Mouse (Mus musculus) liver, postnatal 0 days (tissue): ENCODE results near the gene AC109138.7. TPM values are rescaled to one million over a fixed set of nuclear protein-coding genes. Genes with fewer than 3 reads are reported as not detected.

Source experiments
- ATAC-seq: fragments of 200-750 bp; cut with Nextera tagmentation; 2 replicates; pipeline ENCODE4 v1.8.0; 2017; ENCODE audit warnings: mild to moderate bottlenecking, moderate library complexity
- DNase-seq: peaks from one replicate; pipeline ENCODE4 v3.0.0-alpha.2; 2016
- H3K27ac ChIP-seq: fragments of 300-500 bp; sonication (generic); 2 replicates; pipeline ENCODE4 v1.5.1; 2014; ENCODE audit warnings: antibody characterized with exemption, moderate library complexity, mild to moderate bottlenecking, low read depth
- H3K27me3 ChIP-seq: fragments of 300-500 bp; sonication (generic); 2 replicates; pipeline ENCODE4 v1.6.1; 2014; ENCODE audit warnings: low read length, control low read depth, mixed read lengths; ENCODE audit not compliant: insufficient read depth
- H3K36me3 ChIP-seq: fragments of 300-500 bp; sonication (generic); replicated peaks from 2 replicates; pipeline ENCODE4 v1.6.1; 2014; ENCODE audit warnings: mild to moderate bottlenecking, control low read depth, low read length, moderate library complexity, mixed read lengths; ENCODE audit not compliant: insufficient read depth
- H3K4me1 ChIP-seq: fragments of 300-500 bp; sonication (generic); 2 replicates; pipeline ENCODE4 v1.6.1; 2014; ENCODE audit warnings: antibody characterized with exemption, mild to moderate bottlenecking, control low read depth; ENCODE audit not compliant: insufficient read depth
- H3K4me2 ChIP-seq: fragments of 300-500 bp; sonication (generic); 2 replicates; pipeline ENCODE4 v1.6.1; 2014; ENCODE audit warnings: low read depth, mild to moderate bottlenecking, low read length, moderate library complexity, mixed read lengths
- H3K4me3 ChIP-seq: fragments of 300-500 bp; sonication (generic); 2 replicates; pipeline ENCODE4 v1.5.1; 2014; ENCODE audit warnings: low read depth, low read length
- H3K9ac ChIP-seq: fragments of 300-500 bp; sonication (generic); replicated peaks from 2 replicates; pipeline ENCODE4 v1.6.1; 2014; ENCODE audit warnings: mild to moderate bottlenecking, moderate library complexity
- H3K9me3 ChIP-seq: fragments of 300-500 bp; sonication (generic); 2 replicates; pipeline ENCODE4 v1.6.1; 2016; ENCODE audit warnings: mild to moderate bottlenecking, control low read depth, low read length, mixed read lengths
- CTCF ChIP-seq: sonication (generic); IDR thresholded peaks from 2 replicates; pipeline ENCODE4 v1.5.1; 2016; ENCODE audit warnings: antibody characterized with exemption, low read depth
- EP300 ChIP-seq: IDR thresholded peaks from 2 replicates; pipeline ENCODE4 v1.6.1; 2016; ENCODE audit warnings: antibody characterized with exemption, low read depth, mild to moderate bottlenecking
- WGBS: fragments of 180-500 bp; shearing (Covaris S2); extraction: QIAGEN DNeasy Blood & Tissue Kit; methylation state at CpG from one replicate; pipeline ENCODE4 v1.1.7; 2014; ENCODE audit not compliant: insufficient replicate concordance; 5-methylcytosine and 5-hydroxymethylcytosine counted together
- polyA plus RNA-seq: library from polyadenylated mRNA; unstranded; fragments of >200 nt; fragmentation: Nextera tagmentation; extraction: Ambion mirVana; gene quantifications from 2 replicates; pipeline ENCODE4 v1.2.1, GENCODE M21; 2015

The AC109138.7 gene
- polyA plus RNA-seq, 1 experiment from 2014 or later, result not detected

- Histone ChIP-seq H3K27ac (peak overlapping the region; percentile 89), H3K4me2 (peak overlapping the region; percentile 85), H3K9me3 (no peaks in the 10 kb centered on the region), H3K4me1 (peaks cover 37% of the 10 kb centered on the region), H3K4me3 (peak overlapping the region; percentile 88), H3K9ac (peak overlapping the region; percentile 93), H3K27me3 (no peaks in the 10 kb centered on the region), H3K36me3 (peaks cover 42% of the 10 kb centered on the region)
- 1% methylated on average over 35 of the region's 52 CpGs for WGBS
- DNase-seq, result no peak
- TF ChIP-seq EP300 (no peak), CTCF (no peak)
- peak; percentile 53 for ATAC-seq
Observed at GRCm38 (mm10) chr19:4192251-4192985, 21.7 kb upstream of the AC109138.7 start.

GRCm38 (mm10) chr19:4193129-4193528 lies 21.0 kb upstream of the AC109138.7 start:
- Histone ChIP-seq H3K9me3 (no peaks in the 10 kb centered on the region), H3K4me1 (peaks cover 42% of the 10 kb centered on the region), H3K27me3 (no peaks in the 10 kb centered on the region), H3K9ac (peak overlapping the region; percentile 93), H3K4me2 (peak overlapping the region; percentile 85), H3K27ac (peak overlapping the region; percentile 89; the same call in 1 of the 2 replicates), H3K36me3 (peaks cover 43% of the 10 kb centered on the region), H3K4me3 (peak overlapping the region; percentile 88)
- DNase-seq (no peak), ATAC-seq (no peak)
- TF ChIP-seq EP300 (no peak), CTCF (no peak)
- WGBS, result 57% methylated on average over 6 of the region's 6 CpGs

GRCm38 (mm10) chr19:4194021-4194724 lies 20.0 kb upstream of the AC109138.7 start:
- H3K27me3 ChIP-seq, result no peaks in the 10 kb centered on the region
- ATAC-seq (no peak), DNase-seq (no peak)
- no peak overlapping the region for H3K4me2 ChIP-seq
- no peak overlapping the region for H3K4me3 ChIP-seq
- WGBS, result 73% methylated on average over 8 of the region's 8 CpGs
- H3K36me3 ChIP-seq, result peaks cover 50% of the 10 kb centered on the region
- H3K4me1 ChIP-seq, result peaks cover 42% of the 10 kb centered on the region
- no peak overlapping the region for H3K9ac ChIP-seq
- no peak for TF ChIP-seq EP300
- TF ChIP-seq CTCF, result no peak
- H3K27ac ChIP-seq, result no peak overlapping the region
- no peaks in the 10 kb centered on the region for H3K9me3 ChIP-seq

- 76% methylated on average over 12 of the region's 12 CpGs for WGBS
- H3K27ac ChIP-seq, result no peak overlapping the region
- no peaks in the 10 kb centered on the region for H3K27me3 ChIP-seq
- TF ChIP-seq CTCF, result no peak
- no peak for TF ChIP-seq EP300
- no peak for ATAC-seq
- DNase-seq, result no peak
- H3K9ac ChIP-seq, result no peak overlapping the region
- H3K4me3 ChIP-seq, result no peak overlapping the region
- peaks cover 53% of the 10 kb centered on the region for H3K36me3 ChIP-seq
- no peak overlapping the region for H3K4me2 ChIP-seq
- peaks cover 43% of the 10 kb centered on the region for H3K4me1 ChIP-seq
- H3K9me3 ChIP-seq, result no peaks in the 10 kb centered on the region
Observed at GRCm38 (mm10) chr19:4194776-4195650, 19.1 kb upstream of the AC109138.7 start.

GRCm38 (mm10) chr19:4196048-4196447 lies 18.1 kb upstream of the AC109138.7 start:
- H3K36me3 ChIP-seq, result peaks cover 53% of the 10 kb centered on the region
- peaks cover 46% of the 10 kb centered on the region for H3K4me1 ChIP-seq
- no peak overlapping the region for H3K4me2 ChIP-seq
- TF ChIP-seq CTCF (no peak), EP300 (no peak)
- H3K4me3 ChIP-seq, result no peak overlapping the region
- DNase-seq, result no peak
- H3K9ac ChIP-seq, result no peak overlapping the region
- no peaks in the 10 kb centered on the region for H3K9me3 ChIP-seq
- H3K27me3 ChIP-seq, result no peaks in the 10 kb centered on the region
- ATAC-seq, result no peak
- H3K27ac ChIP-seq, result no peak overlapping the region
- WGBS, result 50% methylated on average over 2 of the region's 2 CpGs

- Histone ChIP-seq H3K9me3 (no peaks in the 10 kb centered on the region), H3K36me3 (peaks cover 53% of the 10 kb centered on the region), H3K4me3 (no peak overlapping the region), H3K27me3 (no peaks in the 10 kb centered on the region), H3K27ac (no peak overlapping the region), H3K9ac (no peak overlapping the region), H3K4me2 (no peak overlapping the region), H3K4me1 (peaks cover 41% of the 10 kb centered on the region)
- DNase-seq (no peak), ATAC-seq (no peak)
- TF ChIP-seq EP300 (no peak), CTCF (no peak)
- WGBS, result 34% methylated on average over 5 of the region's 5 CpGs
Observed at GRCm38 (mm10) chr19:4196548-4196947, 17.6 kb upstream of the AC109138.7 start.
